Mouse (Mus musculus): ENCODE results near the gene Icam5. TPM values are rescaled to one million over a fixed set of nuclear protein-coding genes. Genes with fewer than 3 reads are reported as not detected.

The Icam5 gene
- total and polyA plus RNA-seq, 2 experiments from 2014 or later, result 4.1 to 7.7 TPM

GRCm38 (mm10) chr9:21029291-21030054, 2.4 kb upstream of the Icam5 start, which contains the start of gene Icam4:
Gene Icam4 (plus strand): TSS chr9:21029373.
- ATAC-seq (ENCODE audit: low FRiP score) (no peak), DNase-seq (ENCODE audit: low spot score) (peak; percentile 46)
- peak; percentile 81 for TF ChIP-seq CTCF (IDR thresholded peaks at IDR 0.05)
- Histone ChIP-seq H3K4me2 (ENCODE audit: low read depth, low read length, poor library complexity, severe bottlenecking) (peak within 1 kb of the TSS; percentile 44), H3K27ac (ENCODE audit: low read depth, low read length) (no peak within 1 kb of the TSS), H3K9me3 (ENCODE audit: low read length) (no peaks in the 10 kb centered on the region), H3K36me3 (ENCODE audit: insufficient read depth, low read length) (no peaks in the 10 kb centered on the region), H3K9ac (replicated peaks; ENCODE audit: low read length, poor library complexity, severe bottlenecking) (no peak within 1 kb of the TSS), H3K27me3 (ENCODE audit: insufficient read depth, low read length) (peaks cover 47% of the 10 kb centered on the region), H3K4me1 (ENCODE audit: insufficient read depth, low read length) (peaks cover 18% of the 10 kb centered on the region; the same call in 1 of the 2 replicates), H3K4me3 (ENCODE audit: low read depth, low read length) (peak within 1 kb of the TSS; percentile 20; the same call in 1 of the 2 replicates)
- 2% methylated on average over 37 of the region's 37 CpGs for WGBS

GRCm38 (mm10) chr9:21030055-21030600, 1.7 kb upstream of the Icam5 start:
- Histone ChIP-seq H3K27me3 (ENCODE audit: insufficient read depth, low read length) (peaks cover 54% of the 10 kb centered on the region), H3K4me1 (ENCODE audit: insufficient read depth, low read length) (peaks cover 20% of the 10 kb centered on the region; the same call in 1 of the 2 replicates), H3K4me3 (ENCODE audit: low read depth, low read length) (no peak overlapping the region), H3K36me3 (ENCODE audit: insufficient read depth, low read length) (no peaks in the 10 kb centered on the region), H3K9ac (replicated peaks; ENCODE audit: low read length, poor library complexity, severe bottlenecking) (no peak overlapping the region), H3K27ac (ENCODE audit: low read depth, low read length) (no peak overlapping the region), H3K9me3 (ENCODE audit: low read length) (no peaks in the 10 kb centered on the region), H3K4me2 (ENCODE audit: low read depth, low read length, poor library complexity, severe bottlenecking) (peak overlapping the region; percentile 98; the same call in 1 of the 2 replicates)
- ATAC-seq (ENCODE audit: low FRiP score) (no peak), DNase-seq (ENCODE audit: low spot score) (no peak)
- no peak for TF ChIP-seq CTCF (IDR thresholded peaks at IDR 0.05)
- 22% methylated on average over 22 of the region's 22 CpGs for WGBS

- no peaks in the 10 kb centered on the region for H3K36me3 ChIP-seq (ENCODE audit: insufficient read depth, low read length)
- DNase-seq (ENCODE audit: low spot score), result peak; percentile 92
- ATAC-seq (ENCODE audit: low FRiP score), result peak; percentile 69
- under 1% methylated on average over 13 of the region's 13 CpGs for WGBS
- peaks cover 24% of the 10 kb centered on the region; the same call in 1 of the 2 replicates for H3K4me1 ChIP-seq (ENCODE audit: insufficient read depth, low read length)
- H3K4me2 ChIP-seq (ENCODE audit: low read depth, low read length, poor library complexity, severe bottlenecking), result peak overlapping the region; percentile 98
- H3K27ac ChIP-seq (ENCODE audit: low read depth, low read length), result peak overlapping the region; percentile 52
- TF ChIP-seq CTCF (IDR thresholded peaks at IDR 0.05), result peak; percentile 73
- H3K27me3 ChIP-seq (ENCODE audit: insufficient read depth, low read length), result peaks cover 61% of the 10 kb centered on the region
- no peaks in the 10 kb centered on the region for H3K9me3 ChIP-seq (ENCODE audit: low read length)
- H3K4me3 ChIP-seq (ENCODE audit: low read depth, low read length), result peak overlapping the region; percentile 58
- no peak overlapping the region for H3K9ac ChIP-seq (replicated peaks; ENCODE audit: low read length, poor library complexity, severe bottlenecking)
These were observed 1.1 kb upstream of the Icam5 start for GRCm38 (mm10) chr9:21030781-21031250.

- peaks cover 26% of the 10 kb centered on the region; the same call in 1 of the 2 replicates for H3K4me1 ChIP-seq (ENCODE audit: insufficient read depth, low read length)
- H3K27me3 ChIP-seq (ENCODE audit: insufficient read depth, low read length), result peaks cover 66% of the 10 kb centered on the region
- peak overlapping the region; percentile 98 for H3K4me2 ChIP-seq (ENCODE audit: low read depth, low read length, poor library complexity, severe bottlenecking)
- peak overlapping the region; percentile 58 for H3K4me3 ChIP-seq (ENCODE audit: low read depth, low read length)
- peak; percentile 60 for ATAC-seq (ENCODE audit: low FRiP score)
- no peak; the same call in 1 of the 2 replicates for TF ChIP-seq CTCF (IDR thresholded peaks at IDR 0.05)
- peak overlapping the region; percentile 70 for H3K9ac ChIP-seq (replicated peaks; ENCODE audit: low read length, poor library complexity, severe bottlenecking)
- peak overlapping the region; percentile 52 for H3K27ac ChIP-seq (ENCODE audit: low read depth, low read length)
- no peaks in the 10 kb centered on the region for H3K36me3 ChIP-seq (ENCODE audit: insufficient read depth, low read length)
- DNase-seq (ENCODE audit: low spot score), result peak; percentile 70
- under 1% methylated on average over 36 of the region's 36 CpGs for WGBS
- no peaks in the 10 kb centered on the region for H3K9me3 ChIP-seq (ENCODE audit: low read length)
These were observed 500 bp upstream of the Icam5 start for GRCm38 (mm10) chr9:21031251-21031895.

GRCm38 (mm10) chr9:21032491-21032890, 618 bp downstream of the Icam5 start:
- Histone ChIP-seq H3K9me3 (ENCODE audit: low read length) (no peaks in the 10 kb centered on the region), H3K27ac (ENCODE audit: low read depth, low read length) (no peak overlapping the region), H3K4me1 (ENCODE audit: insufficient read depth, low read length) (peaks cover 36% of the 10 kb centered on the region; the same call in 1 of the 2 replicates), H3K27me3 (ENCODE audit: insufficient read depth, low read length) (peaks cover 75% of the 10 kb centered on the region), H3K4me2 (ENCODE audit: low read depth, low read length, poor library complexity, severe bottlenecking) (peak overlapping the region; percentile 98), H3K4me3 (ENCODE audit: low read depth, low read length) (peak overlapping the region; percentile 58), H3K36me3 (ENCODE audit: insufficient read depth, low read length) (no peaks in the 10 kb centered on the region), H3K9ac (replicated peaks; ENCODE audit: low read length, poor library complexity, severe bottlenecking) (peak overlapping the region; percentile 70)
- TF ChIP-seq CTCF (IDR thresholded peaks at IDR 0.05), result no peak
- no peak for DNase-seq (ENCODE audit: low spot score)
- WGBS, result 3% methylated on average over 7 of the region's 7 CpGs
- ATAC-seq (ENCODE audit: low FRiP score), result no peak
